ENCODE assay signal across 9 mouse cellular contexts in genomic region chr17:73390191-73391089, GRCm38 (mm10). TPM values are rescaled to one million over a fixed set of nuclear protein-coding genes. Genes with fewer than 3 reads are reported as not detected.
DNase-seq lines count a peak whose midpoint lies in the region; ATAC-seq and TF ChIP-seq lines count a peak whose summit lies in the region.
"Had no signal": no experiment of that assay in that cellular context is flagged by ENCODE, and none has a peak within 500 bp of the region (broad histone marks: within the 10 kb centered on the region; RNA-seq: fewer than 3 reads in every experiment).

No protein-coding gene starts in this region.

- WGBS in neural tube, embryonic 13.5 days, result 41% methylated on average over 7 of the region's 7 CpGs

- no peaks in the 10 kb centered on the region for H3K36me3 ChIP-seq in neural tube, embryonic 13.5 days

- no peak overlapping the region for H3K4me2 ChIP-seq in neural tube, embryonic 13.5 days

- ATAC-seq in hematopoietic stem cell, adult 5-6 weeks (replicated peaks in 1 of 2; ENCODE audit: insufficient read depth in 1 of 2, low FRiP score in 2 of 2, low TSS enrichment in 1 of 2, low read depth in 1 of 2, poor library complexity in 2 of 2, severe bottlenecking in 2 of 2), result peak; percentile 42 to 63; a peak in 2 of 4 replicates
- peak; percentile 88 for ATAC-seq in neural tube, embryonic 13.5 days (ENCODE audit: low read depth)
- no peak for ATAC-seq in inflammation-experienced regulatory T-cells, adult 6 months
- ATAC-seq: intestine, embryonic 16.5 days had no signal

- H3K9me3 ChIP-seq in neural tube, embryonic 13.5 days, result no peaks in the 10 kb centered on the region

- intact Hi-C loops in left cerebral cortex, postnatal 4 days (cut with DNase I), result no loop called here
- intact Hi-C loops in left cerebral cortex, adult 2 months (cut with DNase I), result loop anchor here (2.0 to 5.0 kb wide), 2 partner anchors 124 to 322 kb away; partner anchors contain the start of gene Galnt14

- peak; percentile 2 for DNase-seq in left cerebral cortex, postnatal 4 days
- DNase-seq in left cerebral cortex, adult 2 months (ENCODE audit: extremely low spot score in 1 of 2, low spot score in 2 of 2), result no peak
- DNase-seq in layer of hippocampus, adult 18-20 months (ENCODE audit: low spot score in 2 of 2), result peak; percentile 56 to 78
- DNase-seq in spleen, postnatal 10 days (ENCODE audit: low spot score in 2 of 2), result no peak

- H3K4me1 ChIP-seq in neural tube, embryonic 13.5 days (replicated peaks), result peaks cover 20% of the 10 kb centered on the region

- TF ChIP-seq CTCF in left cerebral cortex, adult 2 months (IDR thresholded peaks at IDR 0.05), result no peak

- no peak overlapping the region; the same call in 1 of the 2 replicates for H3K27ac ChIP-seq in left cerebral cortex, adult 2 months
- H3K27ac ChIP-seq in neural tube, embryonic 13.5 days (replicated peaks), result peak overlapping the region; percentile 74

- H3K4me3 ChIP-seq in left cerebral cortex, adult 2 months, result no peak overlapping the region
- H3K4me3 ChIP-seq in neural tube, embryonic 13.5 days, result no peak overlapping the region

- H3K9ac ChIP-seq in neural tube, embryonic 13.5 days, result no peak overlapping the region

- H3K27me3 ChIP-seq in neural tube, embryonic 13.5 days, result no peaks in the 10 kb centered on the region

RNA-seq across cellular contexts. Expression of gene Capn13, which starts 10.2 kb away (rescaled TPM):
- not detected for total RNA-seq in left cerebral cortex, postnatal 4 days (2021)
- not detected for total RNA-seq in left cerebral cortex, adult 2 months (2021)
- not detected in 2 replicates for total RNA-seq in hematopoietic stem cell, adult 5-6 weeks (2017)
- total RNA-seq in layer of hippocampus, adult 18-20 months (2021), result not detected
- 0.18 and 0.22 TPM in 2 replicates for polyA plus RNA-seq in neural tube, embryonic 13.5 days (2015; fragmentation: Nextera tagmentation; extraction: Ambion mirVana)
- not detected for polyA plus RNA-seq in inflammation-experienced regulatory T-cells, adult 6 months (2017; shearing (Covaris generic))
- polyA plus RNA-seq: lung, embryonic 16.5 days had no signal

Comparison
In these comparisons a context has a peak if more than half of its experiments do, and no peak if none do; other contexts are left out.
1. DNase-seq: peak in left cerebral cortex, postnatal 4 days (single experiment) and layer of hippocampus, adult 18-20 months (2 of 2); none in left cerebral cortex, adult 2 months (0 of 2) and spleen, postnatal 10 days (0 of 2).